ENCODE assay signal across 8 mouse cellular contexts in the genomic region with DNA sequence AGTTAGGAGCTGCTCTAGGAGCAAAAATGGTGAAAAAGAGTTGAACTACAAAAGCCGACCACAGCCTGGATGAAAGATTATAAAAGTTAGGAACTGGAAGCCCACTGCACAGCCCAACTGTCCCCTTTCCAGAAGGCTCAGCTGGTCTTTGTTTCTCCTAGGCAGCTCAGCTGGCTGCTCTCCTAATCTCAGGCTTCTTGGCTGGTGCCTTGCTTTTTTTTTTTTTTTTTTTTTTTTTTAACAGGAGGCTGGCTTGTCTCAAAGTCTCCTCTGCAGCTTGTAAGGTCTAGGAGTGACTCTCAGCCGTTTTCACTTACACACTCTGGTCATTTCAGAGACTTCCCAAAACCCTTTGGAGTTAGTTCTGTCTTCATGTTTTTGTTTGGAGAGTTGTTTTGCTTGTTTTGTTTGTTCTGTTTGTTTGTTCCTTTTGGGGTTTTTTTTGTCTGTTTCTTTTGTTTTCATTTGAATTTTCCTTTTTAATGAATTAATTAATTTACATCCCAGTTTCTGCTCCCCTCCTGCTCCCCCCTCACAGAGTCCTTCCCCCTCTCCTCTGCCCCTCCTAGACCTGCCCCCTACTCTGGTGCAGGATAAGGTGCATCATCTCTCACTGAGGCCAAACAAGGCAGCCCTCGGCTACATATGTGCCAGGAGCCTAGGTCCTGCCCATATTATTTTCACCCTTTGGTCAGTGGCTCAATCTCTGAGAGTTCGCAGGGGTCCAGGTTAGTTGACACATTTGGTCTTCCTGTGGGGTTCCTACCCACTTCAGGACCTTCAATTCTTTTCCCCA.
A peak's percentile ranks its signal among the peaks of the same experiment; 100 is the strongest.
DNase-seq lines count a peak whose midpoint lies in the region; ATAC-seq lines count a peak whose summit lies in the region.

No protein-coding gene starts in this region.

- 0 out of 2 replicates have a peak overlapping the region, but pooled peaks have one; percentile 2 for H3K27ac ChIP-seq in forebrain, embryonic 14.5 days (ENCODE audit: low read depth, low read length)
- H3K27ac ChIP-seq in forebrain, embryonic 10.5 days: no peak overlapping the region
- peak overlapping the region; percentile 54; the same call in 1 of the 2 replicates for H3K27ac ChIP-seq in neural tube, embryonic 15.5 days (replicated peaks)
- H3K27ac ChIP-seq in midbrain, embryonic 11.5 days (ENCODE audit: low read depth, low read length): no peak overlapping the region

- H3K27me3 ChIP-seq in forebrain, embryonic 14.5 days (replicated peaks; ENCODE audit: control insufficient read depth, insufficient read depth, low read length): no peaks in the 10 kb centered on the region
- H3K27me3 ChIP-seq in forebrain, embryonic 10.5 days (ENCODE audit: poor library complexity, severe bottlenecking): no peaks in the 10 kb centered on the region
- no peaks in the 10 kb centered on the region for H3K27me3 ChIP-seq in neural tube, embryonic 15.5 days (replicated peaks)
- H3K27me3 ChIP-seq in midbrain, embryonic 11.5 days (ENCODE audit: control insufficient read depth, insufficient read depth, low read length): no peaks in the 10 kb centered on the region

- 59% methylated on average over 4 of the region's 4 CpGs for WGBS in forebrain, embryonic 14.5 days
- 77% methylated on average over 4 of the region's 4 CpGs for WGBS in forebrain, embryonic 10.5 days
- 77% methylated on average over 4 of the region's 4 CpGs for WGBS in neural tube, embryonic 15.5 days
- 69% methylated on average over 4 of the region's 4 CpGs for WGBS in midbrain, embryonic 11.5 days

- no peak overlapping the region for H3K9ac ChIP-seq in forebrain, embryonic 14.5 days (ENCODE audit: low read length)
- H3K9ac ChIP-seq in neural tube, embryonic 15.5 days (replicated peaks): no peak overlapping the region
- no peak overlapping the region for H3K9ac ChIP-seq in midbrain, embryonic 11.5 days (ENCODE audit: low read length)

- intact Hi-C loops in heart, postnatal 25 days (cut with DNase I): no loop called here

- no peaks in the 10 kb centered on the region for H3K36me3 ChIP-seq in forebrain, embryonic 14.5 days (ENCODE audit: control insufficient read depth, insufficient read depth, low read length)
- no peaks in the 10 kb centered on the region for H3K36me3 ChIP-seq in forebrain, embryonic 10.5 days (replicated peaks)
- no peaks in the 10 kb centered on the region for H3K36me3 ChIP-seq in neural tube, embryonic 15.5 days
- no peaks in the 10 kb centered on the region for H3K36me3 ChIP-seq in midbrain, embryonic 11.5 days (ENCODE audit: control insufficient read depth, insufficient read depth, low read length)

- peak; percentile 83 for DNase-seq in forebrain, embryonic 14.5 days (ENCODE audit: low spot score)
- no peak for DNase-seq in forebrain, embryonic 10.5 days (ENCODE audit: extremely low spot score, low spot score)
- peak; percentile 17 for DNase-seq in ovary, adult 18-20 months (ENCODE audit: low spot score)
- no peak for DNase-seq in ovary, postnatal 10 days (ENCODE audit: low spot score)
- DNase-seq in heart, postnatal 25 days (ENCODE audit: low spot score): peak; percentile 33
- DNase-seq in midbrain, embryonic 11.5 days (ENCODE audit: low spot score, missing footprints): no peak

- no peak overlapping the region for H3K4me3 ChIP-seq in forebrain, embryonic 14.5 days (ENCODE audit: low read depth, low read length)
- no peak overlapping the region for H3K4me3 ChIP-seq in forebrain, embryonic 10.5 days
- H3K4me3 ChIP-seq in neural tube, embryonic 15.5 days (replicated peaks): no peak overlapping the region
- no peak overlapping the region for H3K4me3 ChIP-seq in midbrain, embryonic 11.5 days (ENCODE audit: low read depth, low read length)

- peaks cover 5% of the 10 kb centered on the region; the same call in 1 of the 2 replicates for H3K4me1 ChIP-seq in forebrain, embryonic 14.5 days (ENCODE audit: control insufficient read depth, insufficient read depth, low read length)
- no peaks in the 10 kb centered on the region for H3K4me1 ChIP-seq in forebrain, embryonic 10.5 days
- no peaks in the 10 kb centered on the region for H3K4me1 ChIP-seq in neural tube, embryonic 15.5 days
- no peaks in the 10 kb centered on the region for H3K4me1 ChIP-seq in midbrain, embryonic 11.5 days (ENCODE audit: control insufficient read depth, insufficient read depth, low read length)

- H3K4me2 ChIP-seq in forebrain, embryonic 14.5 days (ENCODE audit: low read length): no peak overlapping the region
- no peak overlapping the region for H3K4me2 ChIP-seq in neural tube, embryonic 15.5 days
- H3K4me2 ChIP-seq in midbrain, embryonic 11.5 days: no peak overlapping the region

- no peaks in the 10 kb centered on the region for H3K9me3 ChIP-seq in forebrain, embryonic 14.5 days (replicated peaks; ENCODE audit: control insufficient read depth, low read length)
- no peaks in the 10 kb centered on the region for H3K9me3 ChIP-seq in forebrain, embryonic 10.5 days
- H3K9me3 ChIP-seq in neural tube, embryonic 15.5 days (replicated peaks): no peaks in the 10 kb centered on the region
- H3K9me3 ChIP-seq in midbrain, embryonic 11.5 days (ENCODE audit: control insufficient read depth, low read length): no peaks in the 10 kb centered on the region

- peak; percentile 88 for ATAC-seq in forebrain, embryonic 14.5 days
- ATAC-seq in neural tube, embryonic 15.5 days (ENCODE audit: low FRiP score): no peak; the same call in 1 of the 2 replicates
- no peak for ATAC-seq in activated CD4-positive, CD25-positive, alpha-beta regulatory T cell, adult 4 months
- ATAC-seq in midbrain, embryonic 11.5 days (ENCODE audit: low FRiP score): no peak

Comparison
In these comparisons a context has a peak if more than half of its experiments do, and no peak if none do; other contexts are left out.
1. DNase-seq: peak in forebrain, embryonic 14.5 days (single experiment), ovary, adult 18-20 months (single experiment) and heart, postnatal 25 days (single experiment); none in forebrain, embryonic 10.5 days (single experiment), ovary, postnatal 10 days (single experiment) and midbrain, embryonic 11.5 days (single experiment).
2. H3K27ac ChIP-seq: peak in forebrain, embryonic 14.5 days (single experiment) and neural tube, embryonic 15.5 days (single experiment); none in forebrain, embryonic 10.5 days (single experiment) and midbrain, embryonic 11.5 days (single experiment).